Mouse (Mus musculus) CH12.LX (cell line): ENCODE measurements around the gene Tmem35b.

Source experiments
- BHLHE40 ChIP-seq: IDR thresholded peaks from 2 replicates; pipeline ENCODE4 v1.6.1; 2011; ENCODE audit warnings: mild to moderate bottlenecking, low read depth, low read length, improper control_type of control experiment
- CHD2 ChIP-seq: IDR thresholded peaks from 2 replicates; pipeline ENCODE4 v1.6.1; 2011; ENCODE audit warnings: low read length, improper control_type of control experiment
- CTCF ChIP-seq, 2 experiments: IDR thresholded peaks in 1 of 2; conservative IDR thresholded peaks in 1 of 2; 2 replicates each; pipeline ENCODE4 v1.5.1; 2011 to 2012; ENCODE audit warnings: low read depth in 2 of 2, low read length in 2 of 2, improper control_type of control experiment in 1 of 2, inconsistent platforms in 1 of 2, mild to moderate bottlenecking in 1 of 2, moderate library complexity in 1 of 2
- HCFC1 ChIP-seq: IDR thresholded peaks from 2 replicates; pipeline ENCODE4 v1.6.1; 2012; ENCODE audit warnings: low read depth, mild to moderate bottlenecking, inconsistent platforms, low read length, improper control_type of control experiment
- KAT2A ChIP-seq: IDR thresholded peaks from 2 replicates; pipeline ENCODE4 v1.6.1; 2012; ENCODE audit warnings: low read length, improper control_type of control experiment, inconsistent platforms; ENCODE audit not compliant: insufficient replicate concordance
- MYC ChIP-seq: IDR thresholded peaks from 2 replicates; pipeline ENCODE4 v1.6.1; 2011; ENCODE audit warnings: low read depth, mild to moderate bottlenecking, improper control_type of control experiment, low read length
- POLR2A ChIP-seq: IDR thresholded peaks from 2 replicates; pipeline ENCODE4 v1.6.1; 2011; ENCODE audit warnings: low read depth, mild to moderate bottlenecking, improper control_type of control experiment, low read length
- POLR2AphosphoS2 ChIP-seq: IDR thresholded peaks from 2 replicates; pipeline ENCODE4 v1.6.1; 2011; ENCODE audit warnings: low read depth, low read length, improper control_type of control experiment
- TBP ChIP-seq: conservative IDR thresholded peaks from 2 replicates; pipeline ENCODE4 v1.6.1; 2011; ENCODE audit warnings: low read depth, low read length, improper control_type of control experiment
- USF1 ChIP-seq: IDR thresholded peaks from 2 replicates; pipeline ENCODE4 v1.6.1; 2014; ENCODE audit warnings: low read depth, mild to moderate bottlenecking, inconsistent platforms, low read length, improper control_type of control experiment
- ZNF384 ChIP-seq: IDR thresholded peaks from 2 replicates; pipeline ENCODE4 v1.6.1; 2012; ENCODE audit warnings: low read depth, low read length, improper control_type of control experiment, inconsistent platforms

DNA sequence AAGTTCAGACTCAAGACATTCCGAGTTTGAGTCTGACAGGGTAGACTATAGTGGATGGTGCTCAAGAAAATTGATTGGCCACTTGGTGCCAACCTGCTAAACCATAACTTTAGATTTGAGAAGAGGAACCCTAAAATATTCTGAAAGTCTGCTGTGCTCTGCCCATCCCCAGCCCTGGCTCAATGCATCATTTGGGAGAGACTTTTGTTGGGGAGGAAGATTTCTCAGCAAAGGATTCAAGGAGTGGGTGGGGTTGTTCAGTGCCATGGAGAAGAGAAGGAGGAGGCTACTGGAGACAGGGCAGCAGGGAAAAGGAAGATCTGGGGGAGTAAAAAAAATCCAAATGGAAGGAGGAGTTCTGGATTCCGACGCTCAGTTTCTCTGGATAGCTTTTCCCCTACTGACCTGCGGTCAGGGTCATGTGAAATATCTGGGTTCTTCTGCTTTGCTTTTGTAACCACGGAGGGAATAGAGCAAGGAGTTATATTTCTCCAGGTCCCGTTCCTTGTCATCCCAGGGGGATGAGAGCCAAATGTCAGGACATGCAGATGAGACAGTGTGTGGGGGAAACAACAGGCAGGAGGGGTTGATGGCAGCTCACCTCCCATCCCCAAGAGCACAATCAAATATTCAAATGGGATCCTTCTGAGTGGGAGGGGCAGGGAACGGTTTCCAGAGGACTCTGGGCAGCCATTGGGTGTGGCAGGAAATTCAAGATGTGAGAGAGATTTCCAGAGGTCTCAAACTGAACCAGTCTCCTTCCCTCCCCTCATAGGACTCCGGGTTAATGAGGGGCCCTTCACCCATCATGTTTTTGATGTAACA lies 50.8 kb downstream of the Tmem35b start:
- TF ChIP-seq CTCF (conservative IDR thresholded peaks at IDR 0.05 in 1 of 2, IDR thresholded peaks at IDR 0.05 in 1 of 2; ENCODE audit: low read depth in 2 of 2, low read length in 2 of 2), result no peak
- no peak for TF ChIP-seq KAT2A
- TF ChIP-seq HCFC1, result no peak
- TF ChIP-seq USF1, result no peak
- no peak for TF ChIP-seq POLR2A
- TF ChIP-seq POLR2AphosphoS2, result no peak
- TF ChIP-seq BHLHE40, result no peak
- no peak for TF ChIP-seq CHD2
- TF ChIP-seq ZNF384, result no peak
- no peak for TF ChIP-seq TBP
- no peak for TF ChIP-seq MYC
